Mouse (Mus musculus): ENCODE results near the gene Sall4. TPM values are rescaled to one million over a fixed set of nuclear protein-coding genes. Genes with fewer than 3 reads are reported as not detected.
A peak's percentile ranks its signal among the peaks of the same experiment; 100 is the strongest.

Sall4 gene
- polyA plus RNA-seq, 1 experiment from 2014 or later = 2.1 TPM

DNA sequence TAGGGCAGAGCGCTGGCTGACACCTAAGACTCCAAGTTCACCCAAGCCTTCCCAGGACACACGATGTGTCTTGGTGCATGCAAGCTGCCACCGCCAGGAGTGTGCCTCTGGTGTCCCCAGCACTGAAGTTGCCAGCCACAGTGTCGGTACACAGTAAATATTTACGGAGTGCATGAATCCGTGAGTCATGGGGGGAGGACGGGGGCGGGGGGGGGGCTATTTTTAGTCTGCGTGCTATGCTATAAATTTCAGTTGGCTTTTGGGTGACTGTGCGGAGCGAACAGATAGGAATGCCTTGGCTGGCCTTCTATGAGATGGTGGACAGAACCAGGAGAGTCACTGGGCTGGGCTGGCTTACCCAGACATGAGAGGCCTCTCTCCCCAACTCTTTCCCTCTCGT lies 39.7 kb downstream of the Sall4 start:
- Histone ChIP-seq H3K27ac (ENCODE audit: low read length) (no peak overlapping the region), H3K9me3 (ENCODE audit: control insufficient read depth, low read depth, low read length) (no peaks in the 10 kb centered on the region), H3K4me1 (ENCODE audit: control insufficient read depth, insufficient read depth, low read length) (peaks cover 9% of the 10 kb centered on the region; the same call in 1 of the 2 replicates), H3K27me3 (ENCODE audit: control insufficient read depth, insufficient read depth, low read length) (no peaks in the 10 kb centered on the region), H3K36me3 (ENCODE audit: control insufficient read depth, insufficient read depth, low read length) (no peaks in the 10 kb centered on the region), H3K4me2 (replicated peaks; ENCODE audit: low read depth, low read length) (no peak overlapping the region), H3K9ac (replicated peaks; ENCODE audit: low read depth, low read length) (no peak overlapping the region), H3K4me3 (ENCODE audit: low read depth, low read length) (no peak overlapping the region)
- ATAC-seq (ENCODE audit: insufficient number of reproducible peaks, insufficient read depth, low FRiP score, low read depth) = no peak
- 70% methylated on average over 12 of the region's 12 CpGs for WGBS

- no peak overlapping the region for H3K9ac ChIP-seq (replicated peaks; ENCODE audit: low read depth, low read length)
- H3K27ac ChIP-seq (ENCODE audit: low read length) = no peak overlapping the region
- ATAC-seq (ENCODE audit: insufficient number of reproducible peaks, insufficient read depth, low FRiP score, low read depth) = peak; percentile 68
- H3K4me3 ChIP-seq (ENCODE audit: low read depth, low read length) = no peak overlapping the region
- H3K4me1 ChIP-seq (ENCODE audit: control insufficient read depth, insufficient read depth, low read length) = peaks cover 9% of the 10 kb centered on the region; the same call in 1 of the 2 replicates
- H3K4me2 ChIP-seq (replicated peaks; ENCODE audit: low read depth, low read length) = no peak overlapping the region
- no peaks in the 10 kb centered on the region for H3K9me3 ChIP-seq (ENCODE audit: control insufficient read depth, low read depth, low read length)
- H3K27me3 ChIP-seq (ENCODE audit: control insufficient read depth, insufficient read depth, low read length) = no peaks in the 10 kb centered on the region
- 38% methylated on average over 6 of the region's 6 CpGs for whole genome bisulfite sequencing
- H3K36me3 ChIP-seq (ENCODE audit: control insufficient read depth, insufficient read depth, low read length) = no peaks in the 10 kb centered on the region
These were observed 41.7 kb downstream of the Sall4 start for GRCm38 (mm10) chr2:168726007-168726406.

DNA sequence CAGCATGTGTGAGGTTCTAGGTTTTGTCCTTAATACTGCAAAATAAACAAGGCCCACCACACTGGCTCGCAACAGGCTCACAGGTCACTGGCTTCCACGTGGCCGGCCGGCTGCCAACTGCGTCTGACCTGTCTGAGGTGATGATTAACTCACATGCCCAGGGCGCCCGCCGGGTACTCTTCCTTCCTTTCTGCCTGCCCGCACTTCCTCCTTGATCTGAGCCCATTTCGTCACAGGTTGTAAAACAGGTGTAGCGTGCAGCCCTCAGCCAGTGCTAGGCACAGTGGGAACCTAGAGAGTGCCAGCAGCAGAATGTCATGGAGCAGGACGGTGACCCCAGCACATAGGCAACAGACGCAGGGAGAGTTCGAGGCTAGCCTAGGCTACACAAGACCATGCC lies 46.4 kb downstream of the Sall4 start:
- Histone ChIP-seq H3K4me2 (replicated peaks; ENCODE audit: low read depth, low read length) (no peak overlapping the region), H3K9ac (replicated peaks; ENCODE audit: low read depth, low read length) (no peak overlapping the region), H3K36me3 (ENCODE audit: control insufficient read depth, insufficient read depth, low read length) (no peaks in the 10 kb centered on the region), H3K4me3 (ENCODE audit: low read depth, low read length) (no peak overlapping the region), H3K27ac (ENCODE audit: low read length) (no peak overlapping the region), H3K27me3 (ENCODE audit: control insufficient read depth, insufficient read depth, low read length) (no peaks in the 10 kb centered on the region), H3K9me3 (ENCODE audit: control insufficient read depth, low read depth, low read length) (no peaks in the 10 kb centered on the region), H3K4me1 (ENCODE audit: control insufficient read depth, insufficient read depth, low read length) (peaks cover 4% of the 10 kb centered on the region; the same call in 1 of the 2 replicates)
- no peak for ATAC-seq (ENCODE audit: insufficient number of reproducible peaks, insufficient read depth, low FRiP score, low read depth)
- 79% methylated on average over 14 of the region's 14 CpGs for WGBS

DNA sequence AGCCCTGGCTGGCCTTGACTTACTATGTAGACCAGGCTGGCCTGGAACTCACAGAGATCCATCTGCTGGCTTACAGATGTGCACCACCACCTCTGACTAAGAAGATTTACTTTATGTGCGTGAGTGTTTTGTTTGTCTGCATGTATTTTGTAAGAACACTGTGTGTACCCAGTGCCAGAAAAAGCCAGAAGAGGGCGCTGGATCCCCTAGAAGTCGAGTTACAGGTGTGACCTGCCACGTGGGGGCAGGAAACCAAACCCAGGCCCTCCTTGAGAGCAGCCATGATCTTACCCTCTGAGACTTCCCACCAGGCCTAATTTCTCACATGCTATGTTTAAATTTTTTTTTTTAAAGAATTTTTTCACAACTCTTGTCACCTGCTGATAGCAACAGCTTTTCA lies 48.0 kb downstream of the Sall4 start:
- no peaks in the 10 kb centered on the region for H3K36me3 ChIP-seq (ENCODE audit: control insufficient read depth, insufficient read depth, low read length)
- H3K4me3 ChIP-seq (ENCODE audit: low read depth, low read length) = no peak overlapping the region
- no peak overlapping the region for H3K27ac ChIP-seq (ENCODE audit: low read length)
- H3K9ac ChIP-seq (replicated peaks; ENCODE audit: low read depth, low read length) = no peak overlapping the region
- H3K4me1 ChIP-seq (ENCODE audit: control insufficient read depth, insufficient read depth, low read length) = no peaks in the 10 kb centered on the region
- H3K9me3 ChIP-seq (ENCODE audit: control insufficient read depth, low read depth, low read length) = no peaks in the 10 kb centered on the region
- H3K27me3 ChIP-seq (ENCODE audit: control insufficient read depth, insufficient read depth, low read length) = no peaks in the 10 kb centered on the region
- no peak for ATAC-seq (ENCODE audit: insufficient number of reproducible peaks, insufficient read depth, low FRiP score, low read depth)
- no peak overlapping the region for H3K4me2 ChIP-seq (replicated peaks; ENCODE audit: low read depth, low read length)
- WGBS = 70% methylated on average over 4 of the region's 4 CpGs

DNA sequence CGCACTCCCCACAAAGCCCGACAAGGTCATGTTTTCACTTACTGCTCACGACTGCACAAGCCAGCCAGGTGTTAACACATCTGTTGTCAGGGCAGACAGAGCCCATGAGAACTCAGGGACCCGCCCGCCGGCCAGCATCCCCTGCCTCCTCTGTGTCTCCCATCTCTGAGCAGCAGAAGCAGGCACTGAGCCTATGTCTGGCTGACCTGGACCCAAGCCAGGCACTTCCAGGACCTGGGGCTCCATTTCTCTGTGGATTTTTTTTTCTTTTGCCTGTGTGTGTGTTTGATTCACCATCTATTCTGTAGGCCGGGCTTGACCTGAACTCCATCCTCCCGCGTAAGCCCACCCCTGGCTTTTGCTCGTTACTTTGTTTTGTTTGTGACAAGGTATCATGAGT lies 49.0 kb downstream of the Sall4 start:
- Histone ChIP-seq H3K36me3 (ENCODE audit: control insufficient read depth, insufficient read depth, low read length) (no peaks in the 10 kb centered on the region), H3K9me3 (ENCODE audit: control insufficient read depth, low read depth, low read length) (no peaks in the 10 kb centered on the region), H3K4me2 (replicated peaks; ENCODE audit: low read depth, low read length) (no peak overlapping the region), H3K27me3 (ENCODE audit: control insufficient read depth, insufficient read depth, low read length) (no peaks in the 10 kb centered on the region), H3K27ac (ENCODE audit: low read length) (no peak overlapping the region), H3K9ac (replicated peaks; ENCODE audit: low read depth, low read length) (no peak overlapping the region), H3K4me1 (ENCODE audit: control insufficient read depth, insufficient read depth, low read length) (no peaks in the 10 kb centered on the region), H3K4me3 (ENCODE audit: low read depth, low read length) (no peak overlapping the region)
- WGBS = 67% methylated on average over 10 of the region's 10 CpGs
- no peak for ATAC-seq (ENCODE audit: insufficient number of reproducible peaks, insufficient read depth, low FRiP score, low read depth)

DNA sequence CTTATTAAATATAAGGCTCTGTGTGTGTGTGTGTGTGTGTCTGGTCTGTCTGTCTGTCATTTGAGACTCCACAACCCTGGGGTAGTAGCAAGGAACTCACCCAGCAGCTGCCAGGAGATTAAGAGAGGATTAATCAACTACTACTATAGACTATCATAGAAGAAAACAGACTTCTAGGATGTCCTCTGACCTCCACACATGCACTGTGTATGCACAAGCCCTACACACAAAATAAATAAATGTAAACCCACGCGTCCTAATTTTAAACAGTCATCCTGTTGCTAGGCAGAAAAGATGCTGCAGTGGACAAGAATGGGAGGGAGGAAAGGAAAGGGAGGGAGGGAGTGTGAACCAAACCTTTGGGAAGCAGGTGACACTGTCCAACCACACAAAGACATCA lies 49.5 kb downstream of the Sall4 start:
- Histone ChIP-seq H3K27ac (ENCODE audit: low read length) (no peak overlapping the region), H3K4me1 (ENCODE audit: control insufficient read depth, insufficient read depth, low read length) (no peaks in the 10 kb centered on the region), H3K36me3 (ENCODE audit: control insufficient read depth, insufficient read depth, low read length) (no peaks in the 10 kb centered on the region), H3K4me2 (replicated peaks; ENCODE audit: low read depth, low read length) (no peak overlapping the region), H3K27me3 (ENCODE audit: control insufficient read depth, insufficient read depth, low read length) (no peaks in the 10 kb centered on the region), H3K4me3 (ENCODE audit: low read depth, low read length) (no peak overlapping the region), H3K9ac (replicated peaks; ENCODE audit: low read depth, low read length) (no peak overlapping the region), H3K9me3 (ENCODE audit: control insufficient read depth, low read depth, low read length) (no peaks in the 10 kb centered on the region)
- 20% methylated on average over 2 of the region's 2 CpGs for WGBS
- peak; percentile 28; the same call in 1 of the 2 replicates for ATAC-seq (ENCODE audit: insufficient number of reproducible peaks, insufficient read depth, low FRiP score, low read depth)

GRCm38 (mm10) chr2:168712199-168713176 lies 55.3 kb downstream of the Sall4 start:
- Histone ChIP-seq H3K36me3 (ENCODE audit: control insufficient read depth, insufficient read depth, low read length) (no peaks in the 10 kb centered on the region), H3K4me3 (ENCODE audit: low read depth, low read length) (no peak overlapping the region), H3K9ac (replicated peaks; ENCODE audit: low read depth, low read length) (no peak overlapping the region), H3K27me3 (ENCODE audit: control insufficient read depth, insufficient read depth, low read length) (no peaks in the 10 kb centered on the region), H3K27ac (ENCODE audit: low read length) (no peak overlapping the region), H3K4me1 (ENCODE audit: control insufficient read depth, insufficient read depth, low read length) (no peaks in the 10 kb centered on the region), H3K9me3 (ENCODE audit: control insufficient read depth, low read depth, low read length) (no peaks in the 10 kb centered on the region), H3K4me2 (replicated peaks; ENCODE audit: low read depth, low read length) (no peak overlapping the region)
- 82% methylated on average over 20 of the region's 20 CpGs for WGBS
- ATAC-seq (ENCODE audit: insufficient number of reproducible peaks, insufficient read depth, low FRiP score, low read depth) = no peak

GRCm38 (mm10) chr2:168710979-168711378 lies 56.8 kb downstream of the Sall4 start:
- Histone ChIP-seq H3K27me3 (ENCODE audit: control insufficient read depth, insufficient read depth, low read length) (no peaks in the 10 kb centered on the region), H3K4me1 (ENCODE audit: control insufficient read depth, insufficient read depth, low read length) (no peaks in the 10 kb centered on the region), H3K9me3 (ENCODE audit: control insufficient read depth, low read depth, low read length) (no peaks in the 10 kb centered on the region), H3K4me2 (replicated peaks; ENCODE audit: low read depth, low read length) (no peak overlapping the region), H3K9ac (replicated peaks; ENCODE audit: low read depth, low read length) (no peak overlapping the region), H3K27ac (ENCODE audit: low read length) (no peak overlapping the region), H3K4me3 (ENCODE audit: low read depth, low read length) (no peak overlapping the region), H3K36me3 (ENCODE audit: control insufficient read depth, insufficient read depth, low read length) (no peaks in the 10 kb centered on the region; the same call in 1 of the 2 replicates)
- 76% methylated on average over 3 of the region's 3 CpGs for WGBS
- 0 out of 2 replicates have a peak, but pooled peaks have one; percentile 10 for ATAC-seq (ENCODE audit: insufficient number of reproducible peaks, insufficient read depth, low FRiP score, low read depth)

All from stomach, embryonic 14.5 days (tissue).